Mouse (Mus musculus): ENCODE measurements around the gene Cisd3. TPM values are rescaled to one million over a fixed set of nuclear protein-coding genes. Genes with fewer than 3 reads are reported as not detected.

Gene Cisd3
- 49.9 and 66.0 TPM in 2 replicates for total RNA-seq (2012; rRNA removed)

DNA sequence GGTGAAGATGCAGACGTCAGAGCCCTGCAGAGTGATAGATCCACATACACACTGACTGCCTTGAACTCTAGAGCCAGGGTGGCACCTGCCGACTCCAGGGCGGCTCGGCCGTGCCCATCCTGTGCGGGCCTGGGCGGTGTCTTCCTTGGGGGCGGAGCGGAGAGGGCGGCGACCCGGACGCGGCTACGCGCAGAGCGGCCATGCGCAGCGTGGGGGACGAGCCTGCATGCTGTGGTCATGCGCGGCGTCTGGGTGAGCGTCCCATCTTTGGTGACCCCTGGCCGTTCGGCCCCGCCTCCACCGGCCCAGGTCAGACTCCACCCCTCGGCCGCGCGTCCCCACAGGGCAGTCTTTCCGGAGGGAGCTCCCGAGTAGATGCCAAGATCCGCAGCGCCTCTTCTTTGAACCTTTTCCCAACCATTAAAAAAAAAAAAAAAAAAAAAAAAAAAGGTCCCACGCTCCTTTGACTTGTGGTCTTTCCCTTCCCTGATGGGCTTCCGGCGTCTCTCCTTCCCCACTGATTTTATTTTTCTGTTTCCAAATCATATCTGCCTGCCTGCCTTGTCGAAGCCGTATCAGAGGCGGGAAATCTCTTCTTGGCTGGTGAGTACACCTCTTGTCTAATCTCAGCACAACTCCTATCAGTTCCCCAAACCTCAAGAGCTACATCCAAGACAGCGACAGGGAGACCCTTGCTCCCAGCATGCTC lies at the start of gene Cisd3:
Cisd3 (plus strand) TSS at position 214 of the 709 bp plus-strand sequence.
- H3K36me3 ChIP-seq (ENCODE audit: control insufficient read depth, insufficient read depth, low read length, poor library complexity, severe bottlenecking), result peaks cover 43% of the 10 kb centered on the region
- TF ChIP-seq HCFC1 (IDR thresholded peaks at IDR 0.05; ENCODE audit: borderline replicate concordance, insufficient read depth, low read length), result no peak
- peak; percentile 88 for TF ChIP-seq ZNF384 (IDR thresholded peaks at IDR 0.05; ENCODE audit: low read depth, low read length)
- no peak for TF ChIP-seq MAFK (IDR thresholded peaks at IDR 0.05; ENCODE audit: insufficient read depth, low read depth, low read length)
- no peak for TF ChIP-seq ZC3H11A (IDR thresholded peaks at IDR 0.05; ENCODE audit: borderline replicate concordance, low read depth, low read length)
- in situ Hi-C loops (cut with MboI; ENCODE audit: low sequenced_read_pairs in 2 of 2, unreplicated experiment in 2 of 2), result no loop called here

DNA sequence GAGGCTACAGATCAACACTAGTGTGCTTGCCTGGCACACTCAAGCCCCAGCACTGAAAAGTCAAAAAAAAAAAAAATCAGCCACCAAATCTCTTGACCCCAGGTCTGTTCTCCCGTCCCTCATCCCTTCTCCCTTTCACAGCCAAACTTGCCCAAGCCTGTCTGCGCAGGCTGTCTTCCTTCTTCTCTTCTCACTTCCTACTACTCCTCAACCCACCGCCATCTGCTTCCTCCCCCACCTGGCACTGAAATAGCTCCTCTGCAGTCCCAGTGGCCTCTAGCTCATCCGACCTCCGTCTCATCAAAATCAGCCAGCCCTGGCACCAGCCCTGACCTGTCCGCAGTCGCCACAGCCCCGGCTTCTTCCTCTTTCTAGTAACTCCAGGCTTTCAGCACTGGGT lies 44.0 kb upstream of the Cisd3 start:
- H3K9me3 ChIP-seq (ENCODE audit: control insufficient read depth, insufficient read depth, low read depth, low read length), result no peaks in the 10 kb centered on the region

More for the DNA sequence above, at the start of gene Cisd3:
- H3K9ac ChIP-seq (ENCODE audit: insufficient read depth, low read depth, low read length, poor library complexity, severe bottlenecking), result peak within 1 kb of the TSS; percentile 65
- peak within 1 kb of the TSS; percentile 56 to 57 for H3K4me3 ChIP-seq (ENCODE audit: insufficient read depth in 1 of 2, low read depth in 1 of 2, low read length in 2 of 2, poor library complexity in 1 of 2, severe bottlenecking in 1 of 2)
- no peaks in the 10 kb centered on the region for H3K9me3 ChIP-seq (ENCODE audit: control insufficient read depth, insufficient read depth, low read depth, low read length)
- DNase-seq (ENCODE audit: low read depth, low spot score), result no peak
- peak within 1 kb of the TSS; percentile 49; the same call in 1 of the 2 replicates for H3K27ac ChIP-seq (ENCODE audit: insufficient read depth, low read depth, low read length, poor library complexity, severe bottlenecking)
- peaks cover 21 to 32% of the 10 kb centered on the region in 2 experiments for H3K4me1 ChIP-seq (ENCODE audit: control insufficient read depth in 2 of 2, insufficient read depth in 2 of 2, low read length in 2 of 2, poor library complexity in 1 of 2)

DNA sequence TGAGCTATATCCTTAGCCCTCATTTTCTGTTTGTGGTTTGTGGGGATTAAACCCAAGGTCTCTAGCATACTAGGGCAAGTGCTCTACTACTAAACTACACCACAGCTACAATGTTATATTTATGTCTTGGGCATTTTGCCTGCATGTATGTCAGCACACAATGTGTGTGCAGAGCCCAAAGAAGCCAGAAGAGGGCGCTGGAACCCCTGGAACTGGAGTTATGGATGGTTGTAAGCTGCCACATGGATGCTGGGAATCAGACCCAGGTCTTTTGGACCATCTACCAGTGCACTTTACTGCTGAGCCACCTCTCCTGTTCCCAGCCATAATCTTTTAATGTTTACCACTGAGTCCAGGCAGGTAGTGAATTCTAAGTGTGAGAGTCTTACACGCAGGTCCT lies 42.9 kb upstream of the Cisd3 start:
- in situ Hi-C loops (cut with MboI; ENCODE audit: low sequenced_read_pairs in 2 of 2, unreplicated experiment in 2 of 2), result no loop called here

More for the DNA sequence above, 44.0 kb upstream of the Cisd3 start:
- no peaks in the 10 kb centered on the region for H3K36me3 ChIP-seq (ENCODE audit: control insufficient read depth, insufficient read depth, low read length, poor library complexity, severe bottlenecking)
- in situ Hi-C loops (cut with MboI; ENCODE audit: low sequenced_read_pairs in 2 of 2, unreplicated experiment in 2 of 2), result no loop called here
- TF ChIP-seq CHD2 (IDR thresholded peaks at IDR 0.05; ENCODE audit: low read depth, low read length) (no peak), ZNF384 (IDR thresholded peaks at IDR 0.05; ENCODE audit: low read depth, low read length) (no peak), MAFK (IDR thresholded peaks at IDR 0.05; ENCODE audit: insufficient read depth, low read depth, low read length) (no peak), HCFC1 (IDR thresholded peaks at IDR 0.05; ENCODE audit: borderline replicate concordance, insufficient read depth, low read length) (no peak), ZC3H11A (IDR thresholded peaks at IDR 0.05; ENCODE audit: borderline replicate concordance, low read depth, low read length) (no peak)
- DNase-seq (ENCODE audit: low read depth, low spot score), result no peak
- 0 out of 4 replicates have a peak, but pooled peaks cover 0 to 4% of the 10 kb centered on the region in 2 experiments for H3K4me1 ChIP-seq (ENCODE audit: control insufficient read depth in 2 of 2, insufficient read depth in 2 of 2, low read length in 2 of 2, poor library complexity in 1 of 2)
- H3K9ac ChIP-seq (ENCODE audit: insufficient read depth, low read depth, low read length, poor library complexity, severe bottlenecking), result 0 out of 2 replicates have a peak overlapping the region, but pooled peaks have one; percentile 2
- H3K4me3 ChIP-seq (ENCODE audit: insufficient read depth in 1 of 2, low read depth in 1 of 2, low read length in 2 of 2, poor library complexity in 1 of 2, severe bottlenecking in 1 of 2), result no peak overlapping the region
- no peak overlapping the region for H3K27ac ChIP-seq (ENCODE audit: insufficient read depth, low read depth, low read length, poor library complexity, severe bottlenecking)

DNA sequence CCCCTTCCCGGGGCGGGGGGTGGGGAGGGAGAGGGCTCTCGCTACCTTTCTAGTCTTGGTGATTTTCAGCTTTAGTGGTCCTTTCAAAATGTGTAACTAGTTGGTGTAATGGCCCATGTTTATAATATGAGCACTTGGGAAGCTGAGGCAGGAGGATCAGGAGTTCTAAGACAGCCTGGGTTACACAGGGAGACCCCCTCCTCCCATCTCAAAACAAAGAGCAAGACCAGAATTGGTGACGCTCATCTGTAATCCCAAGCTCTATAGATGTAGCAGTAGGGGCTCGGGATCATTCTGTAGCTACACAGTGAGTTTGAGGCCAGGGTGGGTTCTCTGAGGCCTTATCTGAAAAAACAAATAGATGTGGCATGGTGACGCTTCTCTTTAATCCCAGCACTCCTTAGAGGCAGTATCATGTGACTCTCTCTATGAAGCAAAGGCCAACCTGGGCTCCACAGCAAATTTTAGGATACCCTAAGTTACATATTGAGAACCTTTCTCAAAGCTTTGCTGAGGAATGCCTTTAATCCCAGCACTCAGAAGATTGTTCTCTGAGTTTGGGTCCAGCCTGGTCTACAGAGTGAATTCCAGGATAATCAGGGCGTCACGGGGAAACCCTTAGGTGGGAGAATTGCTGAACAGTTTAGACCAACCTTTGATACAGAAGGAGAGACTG lies 42.1 kb upstream of the Cisd3 start:
- Histone ChIP-seq H3K4me1 (ENCODE audit: control insufficient read depth in 2 of 2, insufficient read depth in 2 of 2, low read length in 2 of 2, poor library complexity in 1 of 2) (0 out of 4 replicates have a peak, but pooled peaks cover 0 to 4% of the 10 kb centered on the region in 2 experiments), H3K36me3 (ENCODE audit: control insufficient read depth, insufficient read depth, low read length, poor library complexity, severe bottlenecking) (no peaks in the 10 kb centered on the region), H3K9ac (ENCODE audit: insufficient read depth, low read depth, low read length, poor library complexity, severe bottlenecking) (no peak overlapping the region), H3K27ac (ENCODE audit: insufficient read depth, low read depth, low read length, poor library complexity, severe bottlenecking) (no peak overlapping the region), H3K9me3 (ENCODE audit: control insufficient read depth, insufficient read depth, low read depth, low read length) (no peaks in the 10 kb centered on the region), H3K4me3 (ENCODE audit: insufficient read depth in 1 of 2, low read depth in 1 of 2, low read length in 2 of 2, poor library complexity in 1 of 2, severe bottlenecking in 1 of 2) (no peak overlapping the region)
- no peak for DNase-seq (ENCODE audit: low read depth, low spot score)
- TF ChIP-seq ZC3H11A (IDR thresholded peaks at IDR 0.05; ENCODE audit: borderline replicate concordance, low read depth, low read length) (no peak), MAFK (IDR thresholded peaks at IDR 0.05; ENCODE audit: insufficient read depth, low read depth, low read length) (no peak), ZNF384 (IDR thresholded peaks at IDR 0.05; ENCODE audit: low read depth, low read length) (no peak), HCFC1 (IDR thresholded peaks at IDR 0.05; ENCODE audit: borderline replicate concordance, insufficient read depth, low read length) (no peak), CHD2 (IDR thresholded peaks at IDR 0.05; ENCODE audit: low read depth, low read length) (no peak)
- in situ Hi-C loops (cut with MboI; ENCODE audit: low sequenced_read_pairs in 2 of 2, unreplicated experiment in 2 of 2), result no loop called here

More for the DNA sequence above, 42.9 kb upstream of the Cisd3 start:
- Histone ChIP-seq H3K4me1 (ENCODE audit: control insufficient read depth in 2 of 2, insufficient read depth in 2 of 2, low read length in 2 of 2, poor library complexity in 1 of 2) (0 out of 4 replicates have a peak, but pooled peaks cover 0 to 4% of the 10 kb centered on the region in 2 experiments), H3K4me3 (ENCODE audit: insufficient read depth in 1 of 2, low read depth in 1 of 2, low read length in 2 of 2, poor library complexity in 1 of 2, severe bottlenecking in 1 of 2) (no peak overlapping the region), H3K27ac (ENCODE audit: insufficient read depth, low read depth, low read length, poor library complexity, severe bottlenecking) (no peak overlapping the region), H3K9ac (ENCODE audit: insufficient read depth, low read depth, low read length, poor library complexity, severe bottlenecking) (no peak overlapping the region), H3K36me3 (ENCODE audit: control insufficient read depth, insufficient read depth, low read length, poor library complexity, severe bottlenecking) (no peaks in the 10 kb centered on the region), H3K9me3 (ENCODE audit: control insufficient read depth, insufficient read depth, low read depth, low read length) (no peaks in the 10 kb centered on the region)
- TF ChIP-seq MAFK (IDR thresholded peaks at IDR 0.05; ENCODE audit: insufficient read depth, low read depth, low read length) (no peak), ZNF384 (IDR thresholded peaks at IDR 0.05; ENCODE audit: low read depth, low read length) (no peak), HCFC1 (IDR thresholded peaks at IDR 0.05; ENCODE audit: borderline replicate concordance, insufficient read depth, low read length) (no peak), CHD2 (IDR thresholded peaks at IDR 0.05; ENCODE audit: low read depth, low read length) (no peak), ZC3H11A (IDR thresholded peaks at IDR 0.05; ENCODE audit: borderline replicate concordance, low read depth, low read length) (no peak)
- no peak for DNase-seq (ENCODE audit: low read depth, low spot score)

Measured in ES-E14 (cell line).